Mouse (Mus musculus) embryonic fibroblast, embryonic 13.5 days (primary cell): Measurements from ENCODE around the gene Zan. TPM values are rescaled to one million over a fixed set of nuclear protein-coding genes. Genes with fewer than 3 reads are reported as not detected.

Experiments
- H3K27ac ChIP-seq: 2 replicates; pipeline ENCODE4 v1.5.1; 2012; ENCODE audit warnings: low read length, control low read depth, inconsistent platforms; ENCODE audit not compliant: insufficient read depth
- H3K4me1 ChIP-seq: 2 replicates; pipeline ENCODE4 v1.6.1; 2011; ENCODE audit warnings: low read length; ENCODE audit not compliant: control insufficient read depth, insufficient read depth
- H3K4me3 ChIP-seq: 2 replicates; pipeline ENCODE4 v1.5.1; 2011; ENCODE audit warnings: mild to moderate bottlenecking, control low read depth, low read length; ENCODE audit not compliant: insufficient read depth
- CTCF ChIP-seq: IDR thresholded peaks from 2 replicates; pipeline ENCODE4 v1.5.1; 2011; ENCODE audit warnings: mild to moderate bottlenecking, control low read depth, low read length, moderate library complexity, borderline replicate concordance; ENCODE audit not compliant: insufficient read depth
- POLR2A ChIP-seq: IDR thresholded peaks from 2 replicates; pipeline ENCODE4 v1.6.1; 2011; ENCODE audit warnings: low read depth, mild to moderate bottlenecking, control low read depth, low read length, moderate library complexity
- polyA plus RNA-seq: library from polyadenylated mRNA; stranded (reverse); fragments of >200 nt; gene quantifications from 2 replicates; pipeline ENCODE4 v1.2.4, GENCODE M21; 2011; ENCODE audit warnings: low read depth; ENCODE audit not compliant: missing spikeins, insufficient read length

The Zan gene
- polyA plus RNA-seq = 0.19 and 0.37 TPM in 2 replicates

DNA sequence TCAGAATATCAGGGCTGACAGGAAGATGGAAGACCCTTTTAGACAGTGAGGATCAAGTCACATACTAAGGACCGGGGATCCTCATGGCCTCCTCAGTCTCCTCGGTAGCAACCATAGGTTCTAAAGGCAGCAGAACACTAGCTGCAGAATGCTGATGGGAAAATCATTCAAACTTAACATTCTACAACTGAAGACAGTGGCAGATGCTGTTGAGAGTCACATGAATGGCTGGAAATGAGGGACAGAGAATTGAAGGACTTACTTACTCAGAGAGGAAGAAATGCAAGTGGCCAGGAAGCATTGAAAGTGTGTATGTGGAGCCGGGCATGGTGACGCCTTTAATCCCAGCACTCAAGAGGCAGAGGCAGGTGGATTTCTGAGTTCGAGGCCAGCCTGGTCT lies at the start of gene Zan:
Gene Zan, minus strand, starts transcription at position 101 of the 400 bp plus-strand sequence.
- TF ChIP-seq POLR2A (no peak), CTCF (no peak)
- Histone ChIP-seq H3K4me3 (no peak within 1 kb of the TSS), H3K4me1 (no peaks in the 10 kb centered on the region), H3K27ac (no peak within 1 kb of the TSS)

DNA sequence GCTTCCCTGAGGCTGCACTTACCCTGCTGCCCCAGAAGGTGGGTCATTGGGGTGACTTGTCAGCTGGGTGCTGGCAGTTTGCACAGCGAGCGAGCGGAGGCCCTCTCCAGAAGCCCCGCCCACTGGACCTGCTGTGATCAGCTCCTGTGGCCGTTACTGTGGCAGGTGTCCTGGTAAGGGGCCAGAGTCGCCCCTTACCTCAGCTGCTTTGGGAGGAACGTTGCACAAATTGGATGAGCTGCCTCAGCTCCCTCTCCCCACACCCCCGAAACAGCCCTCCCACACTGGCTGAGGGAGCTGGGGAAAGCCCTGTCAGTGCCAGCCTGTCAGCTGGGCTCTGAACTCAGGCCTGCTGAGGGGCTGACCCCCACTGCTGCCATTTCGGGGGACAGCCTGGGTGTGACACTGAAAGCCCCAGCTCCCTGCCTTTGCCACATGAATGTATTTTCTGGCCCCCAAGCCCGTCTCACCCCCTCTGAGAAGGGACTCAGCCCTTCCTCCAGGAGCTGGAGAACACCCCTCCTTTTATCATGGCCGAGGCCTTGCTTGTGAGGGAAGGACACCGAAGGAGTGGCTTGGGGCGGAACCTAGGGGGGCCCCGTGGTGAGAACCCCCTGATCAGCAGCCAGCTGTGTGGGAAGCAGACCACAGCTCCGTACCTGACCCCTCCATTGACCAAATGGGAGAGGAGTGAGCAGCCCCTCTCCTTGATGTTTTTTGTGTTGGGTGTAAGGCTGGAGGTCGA lies 49.5 kb upstream of the Zan start:
- Histone ChIP-seq H3K27ac (no peak overlapping the region), H3K4me1 (0 out of 2 replicates have a peak, but pooled peaks cover 5% of the 10 kb centered on the region), H3K4me3 (no peak overlapping the region)
- TF ChIP-seq CTCF (no peak), POLR2A (no peak)

- H3K27ac ChIP-seq = no peak overlapping the region
- H3K4me1 ChIP-seq = 0 out of 2 replicates have a peak, but pooled peaks cover 5% of the 10 kb centered on the region
- TF ChIP-seq CTCF = no peak
- no peak overlapping the region for H3K4me3 ChIP-seq
These were observed 48.6 kb upstream of the Zan start for GRCm38 (mm10) chr5:137525511-137525910.

DNA sequence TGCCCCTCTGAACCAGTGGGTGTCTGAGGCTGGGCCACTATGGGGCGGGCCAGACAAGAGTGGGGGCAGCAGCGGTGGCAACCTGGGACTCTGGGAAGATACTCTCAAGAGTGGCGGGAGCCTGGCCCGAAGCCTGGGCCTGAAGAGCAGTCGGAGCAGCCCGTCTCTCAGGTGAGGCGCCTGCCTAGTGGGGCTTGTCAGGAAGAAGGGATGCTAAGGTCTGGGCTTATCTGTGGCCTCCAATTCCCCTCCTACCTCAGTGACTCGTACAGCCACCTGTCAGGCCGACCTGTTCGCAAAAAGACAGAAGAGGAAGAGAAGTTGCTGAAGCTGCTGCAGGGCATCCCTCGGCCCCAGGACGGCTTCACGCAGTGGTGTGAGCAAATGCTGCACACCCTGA lies 47.8 kb upstream of the Zan start:
- Histone ChIP-seq H3K27ac (no peak overlapping the region), H3K4me1 (0 out of 2 replicates have a peak, but pooled peaks cover 5% of the 10 kb centered on the region), H3K4me3 (no peak overlapping the region)
- no peak for TF ChIP-seq POLR2A
- TF ChIP-seq CTCF = no peak

DNA sequence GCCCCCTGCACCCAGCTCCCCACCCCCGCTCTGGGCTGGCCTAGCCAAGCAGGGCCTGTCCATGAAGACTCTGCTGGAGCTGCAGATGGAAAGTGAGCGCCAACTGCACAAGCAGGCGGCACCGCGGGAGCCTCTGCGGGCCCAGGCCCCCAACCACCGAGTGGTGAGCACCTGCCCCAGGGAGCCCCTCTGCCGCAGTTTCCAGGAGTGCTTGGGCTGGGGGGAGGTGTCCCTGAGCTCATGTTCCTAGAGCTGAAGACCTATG lies 47.3 kb upstream of the Zan start:
- Histone ChIP-seq H3K4me1 (no peaks in the 10 kb centered on the region), H3K4me3 (no peak overlapping the region), H3K27ac (no peak overlapping the region)
- TF ChIP-seq POLR2A (no peak), CTCF (no peak)

GRCm38 (mm10) chr5:137523396-137524250 lies 46.8 kb upstream of the Zan start:
- Histone ChIP-seq H3K4me3 (no peak overlapping the region), H3K4me1 (no peaks in the 10 kb centered on the region), H3K27ac (no peak overlapping the region)
- TF ChIP-seq CTCF (no peak), POLR2A (no peak)

DNA sequence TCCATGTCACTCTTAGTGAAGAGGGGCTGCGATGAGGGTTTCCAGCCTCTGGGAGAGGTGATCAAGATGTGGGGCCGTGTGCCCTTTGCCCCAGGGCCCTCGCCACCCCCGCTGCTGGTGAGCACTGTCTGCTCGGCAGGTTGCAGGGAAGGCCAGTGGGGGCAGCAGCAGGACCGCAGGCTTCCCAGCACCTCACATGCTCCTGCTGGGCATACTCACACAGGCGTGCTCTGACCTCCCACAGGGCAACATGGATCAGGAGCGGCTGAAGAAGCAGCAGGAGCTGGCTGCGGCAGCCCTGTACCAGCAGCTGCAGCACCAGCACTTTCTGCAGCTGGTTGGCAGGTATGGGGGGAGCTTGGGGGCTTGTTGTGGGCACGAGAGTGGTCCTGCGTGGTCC lies 45.8 kb upstream of the Zan start:
- TF ChIP-seq POLR2A (no peak), CTCF (no peak)
- Histone ChIP-seq H3K4me1 (no peaks in the 10 kb centered on the region), H3K4me3 (no peak overlapping the region), H3K27ac (no peak overlapping the region)

GRCm38 (mm10) chr5:137521861-137522260 lies 45.0 kb upstream of the Zan start:
- no peak overlapping the region for H3K4me3 ChIP-seq
- H3K4me1 ChIP-seq = no peaks in the 10 kb centered on the region
- TF ChIP-seq CTCF (no peak), POLR2A (no peak)
- H3K27ac ChIP-seq = no peak overlapping the region

GRCm38 (mm10) chr5:137519691-137520550 lies 43.1 kb upstream of the Zan start:
- H3K4me3 ChIP-seq = no peak overlapping the region
- no peaks in the 10 kb centered on the region for H3K4me1 ChIP-seq
- TF ChIP-seq CTCF = no peak
- TF ChIP-seq POLR2A = no peak
- no peak overlapping the region for H3K27ac ChIP-seq

GRCm38 (mm10) chr5:137518436-137518835 lies 41.6 kb upstream of the Zan start, which contains the start of gene Gigyf1:
Gene Gigyf1, plus strand, starts transcription at chr5:137518548.
- Histone ChIP-seq H3K4me1 (no peaks in the 10 kb centered on the region), H3K4me3 (no peak within 1 kb of the TSS), H3K27ac (no peak within 1 kb of the TSS)
- no peak for TF ChIP-seq POLR2A
- peak; percentile 42; the same call in 1 of the 2 replicates for TF ChIP-seq CTCF
